Mouse (Mus musculus): ENCODE results near the gene Lnpk.

Gene Lnpk

GRCm38 (mm10) chr2:74578843-74579489 is at the start of gene Lnpk:
Lnpk (minus strand) TSS chr2:74579435.
- DNase-seq (ENCODE audit: low spot score in 2 of 2): peak; percentile 83 to 90

GRCm38 (mm10) chr2:74620368-74620767 is 41.1 kb upstream of the Lnpk start:
- DNase-seq (ENCODE audit: low spot score in 2 of 2): no peak

DNA sequence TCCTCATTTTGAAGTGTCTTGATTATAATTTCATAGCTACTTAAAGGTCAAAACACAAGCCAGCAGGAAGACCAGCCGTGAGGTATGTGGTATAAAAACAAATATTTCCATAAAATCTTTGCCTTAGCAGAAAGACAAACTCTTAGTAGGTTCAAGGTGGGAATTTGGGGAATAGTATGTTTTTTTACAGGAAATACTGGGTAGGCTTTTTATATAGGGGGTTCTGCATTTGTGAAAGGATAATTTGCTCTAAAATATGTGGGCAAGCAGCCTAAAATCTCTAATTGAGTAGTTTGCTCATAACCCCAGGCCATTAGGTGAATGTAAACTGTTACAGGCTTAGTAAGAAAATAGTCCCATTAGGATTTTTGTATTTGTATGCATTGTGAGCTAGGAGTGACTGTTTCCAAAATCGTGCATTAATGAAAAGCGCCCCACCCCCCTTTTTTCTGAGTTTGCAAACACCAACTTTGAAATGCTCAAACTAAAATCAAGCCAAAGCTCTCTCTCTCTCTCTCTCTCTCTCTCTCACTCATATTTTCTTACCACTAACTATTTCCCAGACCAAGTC is 40.5 kb upstream of the Lnpk start:
- DNase-seq (ENCODE audit: low spot score in 2 of 2): no peak

DNA sequence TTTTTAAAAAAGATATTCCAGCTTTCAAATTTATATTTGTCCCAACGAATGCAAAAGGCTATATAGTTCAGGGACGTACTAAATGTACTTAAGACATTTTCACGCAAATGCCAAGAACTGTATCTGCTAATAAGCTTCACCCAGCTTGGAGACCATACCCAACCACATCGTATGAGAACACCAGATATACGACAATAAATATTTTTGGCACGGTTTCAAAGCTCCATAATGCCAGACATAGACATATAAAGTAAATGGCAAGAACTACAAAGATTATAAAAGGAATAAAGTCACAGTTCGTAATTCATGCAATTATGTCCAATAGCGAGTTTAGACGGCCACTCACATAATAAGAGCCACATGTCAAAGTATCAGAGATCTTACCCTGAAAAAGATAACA is 38.5 kb upstream of the Lnpk start:
- no peak for DNase-seq (ENCODE audit: low spot score in 2 of 2)

GRCm38 (mm10) chr2:74611406-74611805 is 32.2 kb upstream of the Lnpk start:
- DNase-seq (ENCODE audit: low spot score in 2 of 2): no peak

- no peak for DNase-seq (ENCODE audit: low spot score in 2 of 2)
These were observed 30.1 kb upstream of the Lnpk start for GRCm38 (mm10) chr2:74609350-74609749.

DNA sequence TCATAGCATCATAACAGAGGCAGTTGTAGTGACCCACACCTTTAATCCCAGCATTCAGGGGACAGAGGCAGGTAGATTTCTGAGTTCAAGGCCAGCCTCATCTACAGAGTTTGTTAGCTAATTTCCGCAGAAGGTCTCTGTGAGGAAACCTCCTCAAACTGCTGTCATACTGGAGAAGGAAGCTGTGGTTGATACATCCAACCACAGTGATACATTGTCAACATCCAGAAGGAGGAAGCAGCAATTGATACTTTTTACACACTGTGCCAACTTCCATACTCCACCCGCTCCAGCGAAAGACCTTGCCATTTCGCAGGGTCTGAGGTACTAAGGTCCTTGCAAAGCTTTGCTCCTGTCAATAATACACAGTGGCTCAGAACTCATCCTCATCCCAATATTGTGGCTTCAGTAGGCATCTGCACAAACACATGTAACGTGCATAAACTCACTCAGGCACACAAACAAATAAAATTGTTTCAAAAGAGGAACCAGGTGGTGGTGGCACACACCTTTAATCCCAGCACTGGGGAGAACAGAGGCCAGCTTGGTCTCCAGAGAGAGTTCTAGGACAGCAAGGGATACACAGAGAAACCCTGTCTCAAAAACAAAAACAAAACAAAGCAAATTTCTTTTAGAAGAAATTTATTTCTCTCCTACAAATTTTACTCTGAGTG is 27.0 kb upstream of the Lnpk start:
- DNase-seq (ENCODE audit: low spot score in 2 of 2): no peak

- DNase-seq (ENCODE audit: low spot score in 2 of 2): no peak
These were observed 24.8 kb upstream of the Lnpk start for GRCm38 (mm10) chr2:74604011-74604410.

GRCm38 (mm10) chr2:74602483-74602882 is 23.2 kb upstream of the Lnpk start:
- DNase-seq (ENCODE audit: low spot score in 2 of 2): no peak

DNA sequence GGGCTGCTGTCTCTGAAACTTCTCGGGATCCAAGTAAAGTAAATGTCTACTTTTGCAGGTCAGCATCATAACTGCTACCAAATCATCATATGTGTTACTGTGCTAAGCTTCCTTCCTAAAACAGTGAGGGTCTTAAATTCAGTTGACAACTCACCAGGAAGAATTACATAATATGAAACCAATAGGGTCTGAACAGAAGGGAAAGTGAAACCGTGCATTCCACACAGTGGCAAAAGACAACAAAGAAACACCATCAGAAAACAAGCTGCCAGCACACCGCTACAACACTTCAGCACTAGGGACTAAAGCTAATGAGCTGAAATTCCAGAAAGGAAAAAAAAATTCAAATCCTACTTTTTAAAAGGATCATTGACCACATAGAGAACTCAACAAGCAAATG is 17.9 kb upstream of the Lnpk start:
- no peak for DNase-seq (ENCODE audit: low spot score in 2 of 2)

- no peak for DNase-seq (ENCODE audit: low spot score in 2 of 2)
These were observed 16.9 kb upstream of the Lnpk start for GRCm38 (mm10) chr2:74596094-74596493.

- DNase-seq (ENCODE audit: low spot score in 2 of 2): no peak
These were observed 941 bp downstream of the Lnpk start for GRCm38 (mm10) chr2:74578146-74578842.

GRCm38 (mm10) chr2:74570390-74570789 is 8.8 kb downstream of the Lnpk start:
- no peak for DNase-seq (ENCODE audit: low spot score in 2 of 2)

GRCm38 (mm10) chr2:74559822-74560221 is 19.4 kb downstream of the Lnpk start:
- DNase-seq (ENCODE audit: low spot score in 2 of 2): no peak

- no peak for DNase-seq (ENCODE audit: low spot score in 2 of 2)
These were observed 20.1 kb downstream of the Lnpk start for GRCm38 (mm10) chr2:74559092-74559491.

GRCm38 (mm10) chr2:74557451-74557850 is 21.8 kb downstream of the Lnpk start:
- no peak for DNase-seq (ENCODE audit: low spot score in 2 of 2)

DNA sequence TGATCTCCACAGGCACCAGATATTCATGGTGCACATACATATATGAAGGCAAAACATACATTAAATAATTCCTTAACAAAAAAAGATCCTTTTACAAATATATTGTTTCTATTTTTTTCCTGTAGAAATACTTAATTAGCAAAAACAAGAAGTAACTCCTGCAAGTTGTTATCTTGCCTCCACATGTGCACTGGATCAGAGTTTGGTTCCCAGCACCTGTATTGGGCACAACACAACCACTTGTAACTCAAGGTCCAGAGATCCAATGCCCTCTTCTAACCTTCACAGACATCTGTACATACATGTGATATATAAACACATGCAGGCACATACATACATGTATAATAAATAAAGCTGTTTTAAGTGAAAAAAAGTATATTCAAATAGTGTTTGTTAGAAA is 27.3 kb downstream of the Lnpk start:
- no peak for DNase-seq (ENCODE audit: low spot score in 2 of 2)

GRCm38 (mm10) chr2:74548306-74548705 is 30.9 kb downstream of the Lnpk start:
- DNase-seq (ENCODE audit: low spot score in 2 of 2): no peak

DNA sequence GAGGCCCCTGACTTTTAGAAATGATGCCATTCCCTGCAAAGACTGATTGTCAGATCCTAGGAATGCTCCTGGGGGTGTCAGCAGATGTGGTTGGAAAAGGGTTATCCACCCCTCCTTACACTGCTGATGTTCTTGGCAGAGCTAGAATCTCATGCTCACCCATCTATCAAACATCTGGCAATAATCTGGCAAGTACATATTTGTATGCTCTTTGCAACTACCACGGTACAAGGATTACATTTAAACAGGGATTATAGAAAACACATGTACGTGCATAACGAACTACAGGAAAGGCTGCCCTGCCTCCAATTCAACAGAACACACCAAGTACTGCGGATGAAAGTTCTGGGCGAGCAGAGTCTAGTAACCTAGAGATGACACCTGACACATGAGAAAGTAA is 70.9 kb downstream of the Lnpk start:
- no peak for DNase-seq (ENCODE audit: low spot score in 2 of 2)

GRCm38 (mm10) chr2:74506439-74506838 is 72.8 kb downstream of the Lnpk start:
- no peak for DNase-seq (ENCODE audit: low spot score in 2 of 2)

DNA sequence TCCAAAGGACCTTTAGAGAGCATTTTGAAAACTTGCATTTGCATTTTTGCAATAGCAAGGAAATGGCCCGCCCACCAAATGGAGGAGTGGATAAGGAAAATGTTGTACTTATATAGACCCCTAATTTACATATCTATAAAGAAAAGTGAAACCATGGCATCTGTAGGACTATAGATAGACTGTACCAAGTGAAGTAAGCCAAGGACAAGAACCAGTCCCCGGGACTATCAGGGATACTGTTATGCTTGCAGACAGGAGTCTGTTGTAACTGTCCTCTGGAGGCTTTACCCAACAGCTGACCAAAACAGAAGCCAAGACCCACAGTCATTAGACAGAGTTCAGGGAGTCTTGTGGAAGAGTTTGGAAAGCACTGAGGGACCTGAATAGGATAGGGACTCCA is 78.9 kb downstream of the Lnpk start:
- DNase-seq (ENCODE audit: low spot score in 2 of 2): no peak

- DNase-seq (ENCODE audit: low spot score in 2 of 2): no peak
These were observed 81.4 kb downstream of the Lnpk start for GRCm38 (mm10) chr2:74497851-74498250.

DNA sequence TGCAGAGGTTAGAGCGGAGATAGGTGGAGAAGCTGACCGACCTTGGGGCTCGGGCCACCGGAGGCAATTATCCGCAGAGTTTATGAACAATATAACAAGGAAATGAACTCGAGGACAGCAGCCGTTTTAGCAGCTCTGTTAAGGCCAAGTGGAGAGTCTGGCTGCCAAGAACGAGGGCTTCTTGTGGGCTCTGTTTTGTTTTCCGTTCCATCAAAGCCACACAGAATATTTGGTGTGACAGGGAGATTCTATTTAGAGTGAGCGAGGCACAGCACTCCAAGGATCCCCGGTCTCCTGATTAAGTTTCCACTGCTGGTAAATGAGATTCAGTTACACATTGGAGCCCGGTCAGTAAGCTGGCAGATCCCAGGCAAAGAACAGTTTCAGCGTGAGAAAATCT is 87.8 kb downstream of the Lnpk start:
- no peak for DNase-seq (ENCODE audit: low spot score in 2 of 2)
